Mouse (Mus musculus) heart, adult 18-20 months (tissue): ENCODE results near the gene B630019K06Rik. TPM values are rescaled to one million over a fixed set of nuclear protein-coding genes. Genes with fewer than 3 reads are reported as not detected.
A peak's percentile ranks its signal among the peaks of the same experiment; 100 is the strongest.
"Not testable (repeated sequence)": the region's sequence is repeated elsewhere in the genome, so short reads cannot be mapped to it uniquely, and the experiment has no call there.

ENCODE experiments used
- DNase-seq, 2 experiments: peaks; one replicate each; pipeline ENCODE4 v3.0.0; 2021 to 2022; ENCODE audit warnings: mixed read lengths in 1 of 2
- long read RNA-seq, 2 experiments: library from polyadenylated mRNA; stranded (forward); transcript quantifications; one replicate each; pipeline ENCODE4 v2.0.0; 2021
- total RNA-seq, 2 experiments: library from RNA; stranded (reverse); gene quantifications; 2 replicates each; pipeline ENCODE4 v1.2.3; 2021

The B630019K06Rik gene
- total RNA-seq = under 1 TPM; 0.57 to 0.77 TPM
- long read RNA-seq, experiment 1 = 0 reads
- long read RNA-seq, experiment 2 = 0 reads

- peak; percentile 65 to 82 for DNase-seq
Observed at GRCm38 (mm10) chrX:8892343-8893155, at the start of gene B630019K06Rik. B630019K06Rik (plus strand) TSS chrX:8892382.

GRCm38 (mm10) chrX:8843694-8844093, 48.5 kb upstream of the B630019K06Rik start, which contains the start of gene Gm6592:
Gm6592 (plus strand) TSS chrX:8843994.
- DNase-seq = no peak

GRCm38 (mm10) chrX:8852486-8852885, 39.7 kb upstream of the B630019K06Rik start:
- DNase-seq = no peak

DNA sequence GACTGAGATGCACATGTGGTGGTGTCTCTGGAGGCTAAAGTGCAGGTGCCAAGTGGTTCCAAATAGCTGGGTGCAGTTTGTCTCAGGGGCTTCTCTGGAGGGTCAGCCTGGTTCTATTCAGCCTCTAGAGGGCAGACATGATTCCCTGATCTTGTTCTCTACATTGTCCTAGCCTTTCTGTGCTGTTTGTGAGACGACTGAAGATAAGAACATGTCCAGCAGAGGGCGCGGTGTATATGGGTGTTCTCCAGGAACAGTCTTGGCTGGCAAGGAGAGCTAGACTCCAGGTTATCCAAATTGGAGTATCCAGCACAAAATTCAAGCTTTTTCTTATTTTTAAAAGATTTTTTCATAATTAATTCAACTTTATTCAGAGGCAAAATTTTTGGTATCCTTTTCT, 27.9 kb upstream of the B630019K06Rik start:
- DNase-seq = peak; percentile 49 to 62

DNA sequence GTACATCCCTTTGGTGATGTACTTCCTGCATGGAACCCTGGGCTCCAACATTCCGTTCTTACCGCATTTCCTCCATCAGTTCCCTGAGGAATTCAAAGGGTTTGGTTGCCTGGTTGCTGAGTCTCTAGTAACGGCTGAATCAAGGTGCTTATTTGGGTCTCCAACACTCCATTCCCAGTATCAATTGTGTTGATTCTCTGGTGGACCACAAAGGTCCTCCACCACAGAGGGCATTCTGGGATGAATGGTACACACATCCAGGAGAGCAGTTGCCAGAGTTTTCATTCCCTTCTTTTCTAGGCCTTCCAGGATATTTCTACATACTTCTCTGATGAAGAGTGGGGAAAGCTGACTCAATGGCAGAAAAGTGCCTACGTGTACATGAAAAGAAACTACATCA, 18.2 kb upstream of the B630019K06Rik start, which contains the start of gene Gm5751:
TSS of gene Gm5751 (plus strand) at position 301 of the 400 bp plus-strand sequence.
- DNase-seq = not testable (repeated sequence)

DNA sequence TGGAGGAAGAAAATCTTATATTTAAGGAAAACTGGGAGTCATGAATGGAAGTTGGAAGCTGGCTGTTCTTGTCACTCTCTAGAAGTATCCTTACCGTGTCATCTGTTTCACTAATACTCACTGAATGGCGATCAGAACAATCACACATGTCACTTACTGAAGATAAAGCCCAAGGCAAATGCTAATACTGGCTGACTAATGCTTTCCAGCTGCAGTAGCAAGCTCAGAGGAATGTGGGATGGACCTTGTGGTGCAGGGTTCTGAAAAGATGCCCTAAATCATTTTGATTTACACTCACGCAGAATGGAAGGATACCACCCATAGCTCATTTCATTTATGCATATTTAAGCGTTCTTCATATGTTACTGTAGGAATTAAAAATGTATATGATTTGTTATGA, 7.8 kb upstream of the B630019K06Rik start:
- DNase-seq = no peak

- no peak for DNase-seq
Observed at GRCm38 (mm10) chrX:8891975-8892342, 223 bp upstream of the B630019K06Rik start.

DNA sequence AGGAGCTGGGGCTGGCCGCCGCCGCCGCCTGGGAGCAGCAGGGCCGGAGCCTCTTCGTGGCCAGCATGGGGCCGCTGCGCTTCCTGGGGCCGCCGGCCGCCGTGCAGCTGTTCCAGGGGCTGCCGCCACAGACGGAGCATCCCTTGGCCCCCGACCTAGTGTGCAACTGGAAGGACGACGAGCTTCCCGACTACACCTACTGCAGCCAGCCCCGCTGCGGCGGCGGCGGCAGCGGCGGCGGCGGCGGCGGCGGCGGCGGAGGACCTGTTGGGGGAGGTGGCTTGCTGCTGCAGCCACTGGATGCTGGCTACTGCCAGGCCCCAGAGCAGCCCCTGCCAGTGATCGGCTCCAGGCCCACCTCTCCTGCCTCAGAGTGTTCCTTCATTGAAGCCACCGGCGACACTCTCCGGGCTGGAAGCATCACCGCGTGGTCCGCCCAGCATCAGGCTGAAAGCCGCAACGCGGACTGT, 1.0 kb downstream of the B630019K06Rik start:
- no peak for DNase-seq

DNA sequence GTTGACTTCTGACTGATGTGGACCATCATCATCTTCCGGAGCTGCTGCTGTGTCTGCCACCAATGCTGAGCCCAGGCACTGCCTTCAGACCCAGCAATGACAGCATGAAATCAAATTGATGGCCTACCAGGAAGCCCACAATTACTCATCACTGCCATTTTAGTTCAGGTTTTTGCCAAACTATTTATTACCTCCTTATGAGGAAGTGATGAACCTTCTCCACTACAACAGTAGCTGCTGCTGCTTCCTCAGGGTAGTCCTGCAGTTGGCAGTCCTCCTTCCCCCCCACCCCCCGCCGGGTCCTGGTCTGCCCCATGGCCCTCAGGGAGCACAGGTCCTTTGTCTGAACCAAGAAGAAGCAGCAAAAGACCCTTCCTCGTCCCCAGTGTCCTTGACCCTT, 8.6 kb downstream of the B630019K06Rik start:
- no peak for DNase-seq

GRCm38 (mm10) chrX:8901906-8902472, 9.8 kb downstream of the B630019K06Rik start:
- no peak for DNase-seq

- DNase-seq = no peak
Observed at GRCm38 (mm10) chrX:8921080-8921479, 28.9 kb downstream of the B630019K06Rik start.

DNA sequence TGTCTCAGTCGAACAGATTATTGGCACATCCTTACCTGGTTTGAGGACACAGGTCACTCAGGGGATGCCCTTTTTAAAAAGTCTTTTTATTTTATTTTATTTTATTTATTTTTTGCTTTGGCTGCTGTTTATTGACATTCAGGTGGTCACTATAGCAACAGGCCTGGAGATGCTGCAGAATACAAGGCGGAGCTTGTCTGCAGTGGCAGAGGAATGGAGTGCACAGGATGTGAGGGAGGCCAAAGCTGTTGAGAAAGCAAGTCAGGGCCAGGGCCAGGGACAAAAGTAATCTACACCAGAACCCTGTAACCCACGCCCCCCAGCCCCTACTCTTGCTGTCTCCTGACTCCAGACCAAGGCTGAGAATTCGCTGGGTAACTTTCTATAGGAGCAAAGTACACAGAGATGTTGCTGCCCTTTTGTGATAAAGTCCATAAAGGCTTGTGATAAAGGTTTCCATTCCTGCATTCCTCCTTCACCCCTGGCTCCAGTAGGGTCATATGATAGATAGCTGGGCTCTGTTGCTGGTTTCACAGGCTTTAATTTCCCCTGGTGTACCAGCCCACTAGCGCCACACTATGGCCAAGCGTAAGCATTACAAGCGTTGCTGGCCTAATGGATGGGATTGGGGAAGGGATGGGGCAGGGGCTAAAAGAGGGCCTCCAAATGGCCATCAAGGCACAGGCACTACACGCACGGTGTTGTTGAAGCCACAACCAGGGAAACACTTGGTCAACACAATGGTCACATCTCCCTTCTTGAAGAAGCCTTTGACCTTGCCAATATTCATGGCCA, 29.8 kb downstream of the B630019K06Rik start:
- peak; percentile 0 to 3 for DNase-seq

GRCm38 (mm10) chrX:8927308-8927707, 35.1 kb downstream of the B630019K06Rik start:
- DNase-seq = no peak

- DNase-seq = no peak
Observed at GRCm38 (mm10) chrX:8944041-8944440, 51.9 kb downstream of the B630019K06Rik start.

Other genes with a start within 250 kb of the B630019K06Rik start
- gene Ssxb8, start 201.5 kb upstream of the B630019K06Rik start, total RNA-seq = not detected
- gene Ssx9, start 143.9 kb upstream of the B630019K06Rik start, total RNA-seq = not detected
- gene Ssxb5, start 88.7 kb upstream of the B630019K06Rik start, total RNA-seq = not detected
- not detected for gene Gm6592, start 48.4 kb upstream of the B630019K06Rik start, total RNA-seq
- gene Gm5751, start 18.1 kb upstream of the B630019K06Rik start, total RNA-seq = not detected
- gene Fthl17b, start 70.6 kb downstream of the B630019K06Rik start, total RNA-seq = not detected
- not detected for gene Fthl17c, start 84.2 kb downstream of the B630019K06Rik start, total RNA-seq
- not detected for gene Fthl17d, start 94.4 kb downstream of the B630019K06Rik start, total RNA-seq
- not detected for gene Fthl17e, start 141.1 kb downstream of the B630019K06Rik start, total RNA-seq
- gene Fthl17f, start 170.6 kb downstream of the B630019K06Rik start, total RNA-seq = not detected
- gene 4930402K13Rik, start 212.2 kb downstream of the B630019K06Rik start, total RNA-seq = not detected